Mouse (Mus musculus) liver, adult 2 months (tissue): ENCODE data around the gene Ppp1r9a. TPM values are rescaled to one million over a fixed set of nuclear protein-coding genes. Genes with fewer than 3 reads are reported as not detected.

Experiments
- DNase-seq: peaks from one replicate; pipeline ENCODE4 v3.0.0-alpha.2; 2011; ENCODE audit warnings: low read depth, low spot score; ENCODE audit errors: extremely low read depth
- H3K27ac ChIP-seq: fragments of 200-500 bp; replicated peaks from 2 replicates; pipeline ENCODE4 v1.5.1; 2012; ENCODE audit warnings: low read depth, mild to moderate bottlenecking, control low read depth, inconsistent platforms, low read length; ENCODE audit not compliant: insufficient read depth
- H3K27me3 ChIP-seq: fragments of 200-500 bp; 2 replicates; pipeline ENCODE4 v1.6.1; 2012; ENCODE audit warnings: mild to moderate bottlenecking, moderate library complexity, low read length, inconsistent platforms; ENCODE audit not compliant: control insufficient read depth, insufficient read depth
- H3K36me3 ChIP-seq: fragments of 200-500 bp; 2 replicates; pipeline ENCODE4 v1.6.1; 2012; ENCODE audit warnings: low read length, inconsistent platforms; ENCODE audit not compliant: control insufficient read depth, insufficient read depth
- H3K4me1 ChIP-seq: fragments of 200-500 bp; 2 replicates; pipeline ENCODE4 v1.6.1; 2011; ENCODE audit warnings: low read length; ENCODE audit not compliant: control insufficient read depth, insufficient read depth
- H3K4me3 ChIP-seq: fragments of 200-500 bp; 2 replicates; pipeline ENCODE4 v1.5.1; 2011; ENCODE audit warnings: low read depth, mild to moderate bottlenecking, control low read depth, low read length, moderate library complexity; ENCODE audit not compliant: insufficient read depth
- H3K79me2 ChIP-seq: fragments of 200-500 bp; 2 replicates; pipeline ENCODE4 v1.6.1; 2012; ENCODE audit warnings: inconsistent platforms, mild to moderate bottlenecking, low read length, moderate library complexity; ENCODE audit not compliant: control insufficient read depth, insufficient read depth
- H3K9ac ChIP-seq: fragments of 200-500 bp; 2 replicates; pipeline ENCODE4 v1.6.1; 2012; ENCODE audit warnings: low read depth, mild to moderate bottlenecking, control low read depth, inconsistent platforms, low read length
- CTCF ChIP-seq: fragments of 200-500 bp; IDR thresholded peaks from 2 replicates; pipeline ENCODE4 v1.5.1; 2011; ENCODE audit warnings: low read depth, low read length, control low read depth
- POLR2A ChIP-seq: fragments of 200-500 bp; IDR thresholded peaks from 2 replicates; pipeline ENCODE4 v1.6.1; 2011; ENCODE audit warnings: low read length, control low read depth; ENCODE audit not compliant: insufficient read depth; ENCODE audit errors: extremely low read depth
- WGBS: fragments of 180-500 bp; shearing (Covaris S2); methylation state at CpG from one replicate; pipeline ENCODE4 v1.1.7; 2018; 5-methylcytosine and 5-hydroxymethylcytosine counted together
- polyA plus RNA-seq: library from polyadenylated mRNA; depleted of rRNA; stranded (reverse); fragments of >200 nt; gene quantifications from 2 replicates; pipeline ENCODE4 v1.2.3, GENCODE M21; 2012
- total RNA-seq: library from RNA; depleted of rRNA; stranded (reverse); fragments of >200 nt; gene quantifications from 2 replicates; pipeline ENCODE4 v1.2.3, GENCODE M21; 2014

Ppp1r9a gene
- total and polyA plus RNA-seq, 2 experiments, result 0.75 to 3.0 TPM

- no peak overlapping the region for H3K4me3 ChIP-seq
- H3K9ac ChIP-seq, result no peak overlapping the region
- 92% methylated on average over 7 of the region's 7 CpGs for WGBS
- no peaks in the 10 kb centered on the region for H3K36me3 ChIP-seq
- no peaks in the 10 kb centered on the region for H3K79me2 ChIP-seq
- TF ChIP-seq CTCF (no peak), POLR2A (no peak)
- H3K27ac ChIP-seq, result no peak overlapping the region
- no peaks in the 10 kb centered on the region for H3K4me1 ChIP-seq
- DNase-seq, result no peak
- no peaks in the 10 kb centered on the region for H3K27me3 ChIP-seq
Observed at GRCm38 (mm10) chr6:5075680-5076079, 173.0 kb downstream of the Ppp1r9a start.

GRCm38 (mm10) chr6:5078009-5078408 lies 175.3 kb downstream of the Ppp1r9a start:
- H3K27ac ChIP-seq, result no peak overlapping the region
- no peak for DNase-seq
- H3K36me3 ChIP-seq, result no peaks in the 10 kb centered on the region
- 91% methylated on average over 2 of the region's 2 CpGs for WGBS
- H3K9ac ChIP-seq, result no peak overlapping the region
- no peak overlapping the region for H3K4me3 ChIP-seq
- no peaks in the 10 kb centered on the region for H3K27me3 ChIP-seq
- TF ChIP-seq CTCF (no peak), POLR2A (no peak)
- no peaks in the 10 kb centered on the region for H3K79me2 ChIP-seq
- H3K4me1 ChIP-seq, result no peaks in the 10 kb centered on the region

- H3K27ac ChIP-seq, result no peak overlapping the region
- no peaks in the 10 kb centered on the region for H3K4me1 ChIP-seq
- no peak for DNase-seq
- no peak overlapping the region for H3K9ac ChIP-seq
- TF ChIP-seq POLR2A, result no peak
- TF ChIP-seq CTCF, result no peak
- no peaks in the 10 kb centered on the region for H3K79me2 ChIP-seq
- no peaks in the 10 kb centered on the region for H3K27me3 ChIP-seq
- no peak overlapping the region for H3K4me3 ChIP-seq
- no peaks in the 10 kb centered on the region for H3K36me3 ChIP-seq
- WGBS, result 87% methylated on average over 1 of the region's 1 CpGs
Observed at GRCm38 (mm10) chr6:5079108-5079507, 176.4 kb downstream of the Ppp1r9a start.

GRCm38 (mm10) chr6:5080094-5080493 lies 177.4 kb downstream of the Ppp1r9a start:
- Histone ChIP-seq H3K4me3 (no peak overlapping the region), H3K4me1 (no peaks in the 10 kb centered on the region), H3K9ac (no peak overlapping the region), H3K27me3 (no peaks in the 10 kb centered on the region), H3K79me2 (no peaks in the 10 kb centered on the region), H3K36me3 (no peaks in the 10 kb centered on the region), H3K27ac (no peak overlapping the region)
- no peak for DNase-seq
- TF ChIP-seq POLR2A, result no peak
- TF ChIP-seq CTCF, result no peak
- 94% methylated on average over 5 of the region's 5 CpGs for WGBS

- 94% methylated on average over 5 of the region's 5 CpGs for WGBS
- no peaks in the 10 kb centered on the region for H3K27me3 ChIP-seq
- no peak for DNase-seq
- H3K9ac ChIP-seq, result no peak overlapping the region
- H3K79me2 ChIP-seq, result no peaks in the 10 kb centered on the region
- no peaks in the 10 kb centered on the region for H3K4me1 ChIP-seq
- H3K27ac ChIP-seq, result no peak overlapping the region
- no peak overlapping the region for H3K4me3 ChIP-seq
- TF ChIP-seq POLR2A (no peak), CTCF (no peak)
- H3K36me3 ChIP-seq, result no peaks in the 10 kb centered on the region
Observed at GRCm38 (mm10) chr6:5080496-5080895, 177.8 kb downstream of the Ppp1r9a start.

- WGBS, result 49% methylated on average over 8 of the region's 8 CpGs
- no peak for DNase-seq
- no peaks in the 10 kb centered on the region for H3K36me3 ChIP-seq
- no peaks in the 10 kb centered on the region for H3K27me3 ChIP-seq
- no peak overlapping the region for H3K9ac ChIP-seq
- no peak overlapping the region for H3K4me3 ChIP-seq
- no peak for TF ChIP-seq CTCF
- TF ChIP-seq POLR2A, result no peak
- no peaks in the 10 kb centered on the region for H3K79me2 ChIP-seq
- H3K27ac ChIP-seq, result no peak overlapping the region
- H3K4me1 ChIP-seq, result no peaks in the 10 kb centered on the region
Observed at GRCm38 (mm10) chr6:5081099-5081498, 178.4 kb downstream of the Ppp1r9a start.
